Mouse (Mus musculus) thymus, adult 2 months (tissue): Measurements from ENCODE around the gene Plxnb3. TPM values are rescaled to one million over a fixed set of nuclear protein-coding genes. Genes with fewer than 3 reads are reported as not detected.

Experiments
- DNase-seq: peaks from one replicate; pipeline ENCODE4 v3.0.0; 2021
- H3K27ac ChIP-seq: fragments of 200-500 bp; 2 replicates; pipeline ENCODE4 v1.5.1; 2012; ENCODE audit warnings: low read length, control low read depth; ENCODE audit not compliant: control insufficient read depth, insufficient read depth
- H3K27me3 ChIP-seq: fragments of 200-500 bp; 2 replicates; pipeline ENCODE4 v1.6.1; 2012; ENCODE audit warnings: mild to moderate bottlenecking, low read length, moderate library complexity, mixed read lengths; ENCODE audit not compliant: control insufficient read depth, insufficient read depth
- H3K36me3 ChIP-seq: fragments of 200-500 bp; 2 replicates; pipeline ENCODE4 v1.6.1; 2012; ENCODE audit warnings: mild to moderate bottlenecking, low read length, moderate library complexity; ENCODE audit not compliant: control insufficient read depth, insufficient read depth
- H3K4me1 ChIP-seq: fragments of 200-500 bp; replicated peaks from 2 replicates; pipeline ENCODE4 v1.6.1; 2012; ENCODE audit warnings: low read length; ENCODE audit not compliant: control insufficient read depth, insufficient read depth
- H3K4me3 ChIP-seq: fragments of 200-500 bp; 2 replicates; pipeline ENCODE4 v1.5.1; 2012; ENCODE audit warnings: mild to moderate bottlenecking, low read length, control low read depth, moderate library complexity; ENCODE audit not compliant: control insufficient read depth, insufficient read depth
- CTCF ChIP-seq: fragments of 200-500 bp; IDR thresholded peaks from 2 replicates; pipeline ENCODE4 v1.5.1; 2012; ENCODE audit warnings: mild to moderate bottlenecking, control low read depth, low read length, moderate library complexity, borderline replicate concordance; ENCODE audit not compliant: control insufficient read depth, poor library complexity, insufficient read depth; ENCODE audit errors: extremely low read depth
- POLR2A ChIP-seq: fragments of 200-500 bp; IDR thresholded peaks from 2 replicates; pipeline ENCODE4 v1.6.1; 2012; ENCODE audit warnings: mild to moderate bottlenecking, low read length, control low read depth, moderate library complexity; ENCODE audit not compliant: control insufficient read depth, poor library complexity, insufficient read depth; ENCODE audit errors: extremely low read depth
- WGBS: fragments of 180-500 bp; shearing (Covaris S2); methylation state at CpG from one replicate; pipeline ENCODE4 v1.1.7; 2018; 5-methylcytosine and 5-hydroxymethylcytosine counted together
- polyA plus RNA-seq: library from polyadenylated mRNA; depleted of rRNA; stranded (reverse); fragments of >200 nt; gene quantifications from 2 replicates; pipeline ENCODE4 v1.2.3, GENCODE M21; 2012; rRNA removed

Plxnb3 gene
- 0.46 and 0.86 TPM in 2 replicates for polyA plus RNA-seq

DNA sequence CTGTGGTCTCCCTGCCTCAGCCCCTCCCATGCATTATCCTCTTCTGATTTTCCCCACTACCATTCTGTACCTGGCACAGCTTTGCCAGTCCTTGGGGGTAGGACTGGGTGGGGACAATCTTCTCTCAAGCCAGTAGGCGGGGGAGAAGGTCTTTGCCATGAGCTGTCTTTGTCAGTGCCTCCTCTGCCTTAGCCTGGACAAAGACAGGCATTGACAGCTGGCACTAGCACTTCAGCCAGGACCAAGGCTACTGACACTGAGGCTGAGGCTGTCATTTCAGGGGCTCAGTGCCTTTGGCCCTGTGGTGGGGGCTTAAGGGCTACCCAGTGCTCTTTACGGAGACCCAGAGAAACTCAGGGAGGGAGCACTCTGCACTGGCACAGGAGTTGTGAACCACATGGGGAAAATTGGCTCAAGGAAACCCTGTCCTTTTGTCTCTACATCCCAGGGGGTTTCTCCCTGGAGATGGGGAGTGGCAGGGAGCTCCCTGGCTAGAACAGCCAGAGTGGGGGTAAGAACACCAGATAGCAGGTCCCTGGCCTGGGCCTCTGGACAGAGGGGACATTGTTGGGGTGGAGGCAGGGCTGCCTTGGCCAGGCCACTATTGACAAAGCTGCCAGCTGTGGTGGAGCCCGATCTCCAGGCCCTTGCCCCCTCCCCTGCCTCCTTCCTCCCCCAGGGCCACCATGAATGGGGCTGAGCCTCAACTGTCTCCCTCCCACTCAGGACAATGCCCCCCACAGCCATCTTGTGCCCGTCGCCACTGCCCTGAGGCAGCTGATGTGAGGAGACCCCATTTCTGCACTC is at the start of gene Plxnb3:
Gene Plxnb3 (plus strand): TSS at position 757 of the 807 bp plus-strand sequence.
- no peak within 1 kb of the TSS for H3K4me3 ChIP-seq
- no peaks in the 10 kb centered on the region for H3K27me3 ChIP-seq
- no peak for TF ChIP-seq POLR2A
- no peak for TF ChIP-seq CTCF
- no peaks in the 10 kb centered on the region for H3K36me3 ChIP-seq
- no peak within 1 kb of the TSS for H3K27ac ChIP-seq
- no peaks in the 10 kb centered on the region for H3K4me1 ChIP-seq
- WGBS = 97% methylated on average over 4 of the region's 5 CpGs
- no peak for DNase-seq

GRCm38 (mm10) chrX:73715476-73716108 is 41.3 kb upstream of the Plxnb3 start:
- TF ChIP-seq CTCF (no peak), POLR2A (no peak)

GRCm38 (mm10) chrX:73716109-73716661 is 40.7 kb upstream of the Plxnb3 start, which contains the start of the genes Bcap31 and Abcd1:
Gene Bcap31, minus strand, starts transcription at chrX:73716175.
Gene Abcd1, plus strand, starts transcription at chrX:73716597.
- WGBS = under 1% methylated on average over 45 of the region's 45 CpGs
- DNase-seq = peak; percentile 94

More at GRCm38 (mm10) chrX:73715476-73716108, 41.3 kb upstream of the Plxnb3 start:
- H3K27ac ChIP-seq = peak overlapping the region; percentile 67
- DNase-seq = peak; percentile 46
- 3% methylated on average over 21 of the region's 21 CpGs for WGBS
- no peaks in the 10 kb centered on the region for H3K27me3 ChIP-seq
- peak overlapping the region; percentile 78 for H3K4me3 ChIP-seq
- H3K4me1 ChIP-seq = peaks cover 14% of the 10 kb centered on the region
- H3K36me3 ChIP-seq = no peaks in the 10 kb centered on the region

GRCm38 (mm10) chrX:73716709-73717545 is 40.0 kb upstream of the Plxnb3 start:
- TF ChIP-seq POLR2A (no peak), CTCF (no peak)
- 0% methylated on average over 30 of the region's 30 CpGs for WGBS
- Histone ChIP-seq H3K36me3 (peaks cover 6% of the 10 kb centered on the region; the same call in 1 of the 2 replicates), H3K4me3 (peak overlapping the region; percentile 82), H3K27ac (peak overlapping the region; percentile 94), H3K27me3 (no peaks in the 10 kb centered on the region), H3K4me1 (peaks cover 14% of the 10 kb centered on the region)
- peak; percentile 26 for DNase-seq

More at GRCm38 (mm10) chrX:73716109-73716661, 40.7 kb upstream of the Plxnb3 start, which contains the start of the genes Bcap31 and Abcd1:
- Histone ChIP-seq H3K36me3 (peaks cover 3% of the 10 kb centered on the region; the same call in 1 of the 2 replicates), H3K27me3 (no peaks in the 10 kb centered on the region), H3K4me1 (peaks cover 14% of the 10 kb centered on the region), H3K4me3 (peak within 1 kb of the TSS; percentile 82), H3K27ac (peak within 1 kb of the TSS; percentile 94)
- TF ChIP-seq POLR2A = peak; percentile 88
- 0 out of 2 replicates have a peak, but pooled peaks have one; percentile 22 for TF ChIP-seq CTCF

- H3K36me3 ChIP-seq = peaks cover 6% of the 10 kb centered on the region; the same call in 1 of the 2 replicates
- peak overlapping the region; percentile 94 for H3K27ac ChIP-seq
- TF ChIP-seq CTCF (no peak), POLR2A (no peak)
- DNase-seq = peak; percentile 40
- peaks cover 14% of the 10 kb centered on the region for H3K4me1 ChIP-seq
- 11% methylated on average over 11 of the region's 11 CpGs for WGBS
- peak overlapping the region; percentile 82 for H3K4me3 ChIP-seq
- H3K27me3 ChIP-seq = no peaks in the 10 kb centered on the region
Observed at GRCm38 (mm10) chrX:73717667-73718066, 39.2 kb upstream of the Plxnb3 start.
